Mouse (Mus musculus) heart, embryonic 14.5 days (tissue): ENCODE measurements around the gene Zcchc24. TPM values are rescaled to one million over a fixed set of nuclear protein-coding genes. Genes with fewer than 3 reads are reported as not detected.

Experiments
- ATAC-seq: fragments of 200-750 bp; cut with Nextera tagmentation; 2 replicates; pipeline ENCODE4 v1.8.0; 2017; ENCODE audit warnings: low read depth, moderate TSS enrichment; ENCODE audit not compliant: insufficient number of reproducible peaks, insufficient read depth, low FRiP score
- H3K27ac ChIP-seq, 2 experiments: fragments of 200-500 bp in 1 of 2; fragments of 300-500 bp in 1 of 2; sonication (generic) in 1 of 2; replicated peaks in 1 of 2; 2 replicates each; pipeline ENCODE4 v1.5.1; 2012 to 2014; ENCODE audit warnings: low read depth in 2 of 2, low read length in 2 of 2, control low read depth in 1 of 2, mild to moderate bottlenecking in 1 of 2, mixed read lengths in 1 of 2; ENCODE audit not compliant: control insufficient read depth in 1 of 2, insufficient read depth in 1 of 2
- H3K27me3 ChIP-seq: fragments of 300-500 bp; sonication (generic); 2 replicates; pipeline ENCODE4 v1.6.1; 2014; ENCODE audit warnings: mild to moderate bottlenecking, low read length, control low read depth; ENCODE audit not compliant: control insufficient read depth, insufficient read depth
- H3K36me3 ChIP-seq: fragments of 300-500 bp; sonication (generic); 2 replicates; pipeline ENCODE4 v1.6.1; 2014; ENCODE audit warnings: mild to moderate bottlenecking, control low read depth, low read length, mixed read lengths; ENCODE audit not compliant: control insufficient read depth, insufficient read depth
- H3K4me1 ChIP-seq, 2 experiments: fragments of 200-500 bp in 1 of 2; fragments of 300-500 bp in 1 of 2; sonication (generic) in 1 of 2; 2 replicates each; pipeline ENCODE4 v1.6.1; 2012 to 2014; ENCODE audit warnings: low read length in 2 of 2, control low read depth in 1 of 2, mixed read lengths in 1 of 2; ENCODE audit not compliant: control insufficient read depth in 2 of 2, insufficient read depth in 2 of 2
- H3K4me2 ChIP-seq: fragments of 300-500 bp; sonication (generic); 2 replicates; pipeline ENCODE4 v1.6.1; 2014; ENCODE audit warnings: mild to moderate bottlenecking, low read length
- H3K4me3 ChIP-seq, 2 experiments: fragments of 200-500 bp in 1 of 2; fragments of 300-500 bp in 1 of 2; sonication (generic) in 1 of 2; 2 replicates each; pipeline ENCODE4 v1.5.1; 2012 to 2014; ENCODE audit warnings: low read length in 2 of 2, mild to moderate bottlenecking in 2 of 2, control low read depth in 1 of 2, low read depth in 1 of 2, moderate library complexity in 1 of 2; ENCODE audit not compliant: control insufficient read depth in 1 of 2, insufficient read depth in 1 of 2
- H3K9ac ChIP-seq: fragments of 300-500 bp; sonication (generic); 2 replicates; pipeline ENCODE4 v1.6.1; 2014; ENCODE audit warnings: mild to moderate bottlenecking, low read length
- H3K9me3 ChIP-seq: fragments of 300-500 bp; sonication (generic); 2 replicates; pipeline ENCODE4 v1.6.1; 2016; ENCODE audit warnings: low read length, control low read depth; ENCODE audit not compliant: control insufficient read depth
- WGBS: fragments of 180-500 bp; shearing (Covaris S2); extraction: QIAGEN DNeasy Blood & Tissue Kit; methylation state at CpG from one replicate; pipeline ENCODE4 v1.1.7; 2014; 5-methylcytosine and 5-hydroxymethylcytosine counted together
- polyA plus RNA-seq: library from polyadenylated mRNA; unstranded; fragments of >200 nt; fragmentation: Nextera tagmentation; extraction: Ambion mirVana; gene quantifications from 2 replicates; pipeline ENCODE4 v1.2.1, GENCODE M21; 2014

Zcchc24 gene
- polyA plus RNA-seq, 1 experiment from 2014 or later = 33.0 TPM

- peaks cover 27% of the 10 kb centered on the region for H3K36me3 ChIP-seq
- peak overlapping the region; percentile 39 to 79; a peak in 3 of 4 replicates for H3K27ac ChIP-seq
- no peak overlapping the region for H3K4me2 ChIP-seq
- 51% methylated on average over 20 of the region's 20 CpGs for WGBS
- H3K4me1 ChIP-seq = peaks cover 25 to 34% of the 10 kb centered on the region in 2 experiments
- no peaks in the 10 kb centered on the region for H3K27me3 ChIP-seq
- H3K4me3 ChIP-seq = no peak overlapping the region
- H3K9ac ChIP-seq = no peak overlapping the region
- no peak for ATAC-seq
- no peaks in the 10 kb centered on the region for H3K9me3 ChIP-seq
Observed at GRCm38 (mm10) chr14:25726226-25727148, 42.4 kb downstream of the Zcchc24 start.

GRCm38 (mm10) chr14:25725690-25726089 lies 43.1 kb downstream of the Zcchc24 start:
- no peak for ATAC-seq

GRCm38 (mm10) chr14:25725032-25725497 lies 43.8 kb downstream of the Zcchc24 start:
- Histone ChIP-seq H3K4me2 (no peak overlapping the region), H3K9me3 (no peaks in the 10 kb centered on the region), H3K27ac (peak overlapping the region; percentile 2 to 79), H3K9ac (peak overlapping the region; percentile 46; the same call in 1 of the 2 replicates), H3K36me3 (peaks cover 39% of the 10 kb centered on the region), H3K4me1 (peaks cover 25 to 34% of the 10 kb centered on the region in 2 experiments), H3K27me3 (no peaks in the 10 kb centered on the region), H3K4me3 (no peak overlapping the region)
- WGBS = 68% methylated on average over 11 of the region's 11 CpGs
- peak; percentile 61; the same call in 1 of the 2 replicates for ATAC-seq

More at GRCm38 (mm10) chr14:25725690-25726089, 43.1 kb downstream of the Zcchc24 start:
- Histone ChIP-seq H3K4me3 (no peak overlapping the region), H3K9ac (peak overlapping the region; percentile 46), H3K4me1 (peaks cover 25 to 34% of the 10 kb centered on the region in 2 experiments), H3K36me3 (peaks cover 33% of the 10 kb centered on the region), H3K27ac (peak overlapping the region; percentile 39 to 79; a peak in 2 of 4 replicates), H3K4me2 (no peak overlapping the region), H3K27me3 (no peaks in the 10 kb centered on the region), H3K9me3 (no peaks in the 10 kb centered on the region)
- WGBS = 34% methylated on average over 4 of the region's 4 CpGs

DNA sequence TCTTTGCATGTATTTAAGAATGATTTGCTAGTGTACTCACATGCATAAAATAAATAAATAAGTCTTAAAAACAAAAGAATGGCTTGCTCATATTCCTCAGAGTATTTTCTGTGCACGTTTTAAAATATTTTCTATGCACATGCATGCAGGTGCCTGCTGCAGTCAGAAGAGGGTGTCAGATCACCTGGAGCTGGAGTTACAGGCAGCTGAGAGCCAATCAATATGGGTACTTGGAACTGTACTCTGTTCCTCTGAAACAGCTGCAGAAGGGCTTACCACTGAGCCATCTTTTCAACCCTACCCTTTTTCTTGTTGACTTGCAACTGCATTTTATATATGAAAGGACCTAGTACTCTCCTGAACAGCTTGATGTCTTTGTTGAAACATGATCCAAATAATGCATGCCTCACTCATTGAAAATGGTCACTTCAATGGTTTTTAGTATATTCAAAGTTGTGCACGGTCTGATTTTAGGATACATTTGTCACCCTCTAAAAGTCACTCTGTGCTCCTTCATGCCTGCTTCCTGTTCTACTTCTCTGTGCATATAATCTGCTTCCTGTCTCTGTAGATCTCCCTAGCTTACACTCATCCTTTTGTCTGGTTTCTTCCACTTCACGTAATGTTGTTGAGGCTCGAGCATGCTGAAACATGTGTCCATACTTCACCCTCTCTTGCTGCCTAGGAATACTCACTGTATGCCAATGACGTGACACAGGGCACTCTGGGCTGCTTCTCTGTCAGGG lies 47.7 kb downstream of the Zcchc24 start:
- H3K27me3 ChIP-seq = no peaks in the 10 kb centered on the region
- H3K4me1 ChIP-seq = peaks cover 30 to 41% of the 10 kb centered on the region in 2 experiments
- H3K9ac ChIP-seq = no peak overlapping the region
- H3K36me3 ChIP-seq = peaks cover 59% of the 10 kb centered on the region
- H3K27ac ChIP-seq = no peak overlapping the region
- no peak for ATAC-seq
- no peak overlapping the region for H3K4me3 ChIP-seq
- no peak overlapping the region for H3K4me2 ChIP-seq
- WGBS = 83% methylated on average over 5 of the region's 5 CpGs
- no peaks in the 10 kb centered on the region for H3K9me3 ChIP-seq

DNA sequence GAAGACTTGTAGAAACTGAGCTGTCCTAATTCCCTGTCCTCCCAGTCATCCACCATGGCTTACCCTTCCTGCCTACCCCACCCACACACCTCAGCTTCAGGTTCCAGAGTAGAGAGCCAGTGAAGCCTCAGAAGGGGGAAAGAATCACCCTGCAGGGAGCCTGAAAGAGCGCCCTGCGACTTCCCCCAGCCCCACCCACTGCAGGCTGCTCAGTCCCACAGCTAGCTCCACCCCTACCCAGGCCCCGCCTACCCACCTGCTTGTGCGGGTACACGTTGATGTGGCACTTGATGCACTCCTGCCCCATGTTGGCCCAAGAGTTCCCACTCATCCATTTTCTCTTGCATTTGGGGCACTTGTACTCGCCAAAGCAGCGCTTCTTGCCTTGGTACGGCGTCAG lies 49.5 kb downstream of the Zcchc24 start:
- H3K4me3 ChIP-seq = no peak overlapping the region
- ATAC-seq = no peak
- no peaks in the 10 kb centered on the region for H3K9me3 ChIP-seq
- H3K36me3 ChIP-seq = peaks cover 72% of the 10 kb centered on the region
- H3K4me1 ChIP-seq = peaks cover 16 to 24% of the 10 kb centered on the region in 2 experiments; a peak in 3 of 4 replicates
- peak overlapping the region in 1 of 2 experiments; percentile 54; a peak in 1 of 4 replicates for H3K27ac ChIP-seq
- no peak overlapping the region for H3K4me2 ChIP-seq
- WGBS = 65% methylated on average over 9 of the region's 9 CpGs
- H3K9ac ChIP-seq = no peak overlapping the region
- H3K27me3 ChIP-seq = no peaks in the 10 kb centered on the region

DNA sequence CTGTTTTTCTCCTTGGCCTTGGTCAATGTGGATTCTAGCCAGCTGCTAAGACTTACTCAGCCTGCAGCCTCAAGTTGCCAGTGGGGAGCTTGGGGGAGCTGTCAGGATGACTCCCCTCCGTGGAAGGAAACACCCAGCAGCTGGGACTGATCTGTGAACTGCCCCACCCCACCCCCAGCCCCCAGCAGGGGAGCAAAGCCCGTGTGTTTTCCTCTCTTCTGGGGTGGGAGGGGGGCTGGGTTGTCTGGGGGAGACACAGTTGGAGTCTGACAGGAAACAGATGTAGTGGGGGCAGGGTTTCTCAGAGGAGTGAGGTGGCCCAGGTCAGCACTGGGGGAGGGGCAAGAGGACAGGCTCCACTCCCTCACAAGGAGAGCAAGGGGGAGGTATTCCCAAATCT lies 50.4 kb downstream of the Zcchc24 start:
- Histone ChIP-seq H3K4me1 (peaks cover 16 to 20% of the 10 kb centered on the region in 2 experiments; a peak in 3 of 4 replicates), H3K4me3 (no peak overlapping the region), H3K27me3 (no peaks in the 10 kb centered on the region), H3K9me3 (no peaks in the 10 kb centered on the region), H3K36me3 (peaks cover 70% of the 10 kb centered on the region), H3K4me2 (no peak overlapping the region), H3K27ac (peak overlapping the region in 1 of 2 experiments; percentile 54; a peak in 2 of 4 replicates), H3K9ac (peak overlapping the region; percentile 10; the same call in 1 of the 2 replicates)
- 0 out of 2 replicates have a peak, but pooled peaks have one; percentile 27 for ATAC-seq
- 7% methylated on average over 2 of the region's 2 CpGs for WGBS

DNA sequence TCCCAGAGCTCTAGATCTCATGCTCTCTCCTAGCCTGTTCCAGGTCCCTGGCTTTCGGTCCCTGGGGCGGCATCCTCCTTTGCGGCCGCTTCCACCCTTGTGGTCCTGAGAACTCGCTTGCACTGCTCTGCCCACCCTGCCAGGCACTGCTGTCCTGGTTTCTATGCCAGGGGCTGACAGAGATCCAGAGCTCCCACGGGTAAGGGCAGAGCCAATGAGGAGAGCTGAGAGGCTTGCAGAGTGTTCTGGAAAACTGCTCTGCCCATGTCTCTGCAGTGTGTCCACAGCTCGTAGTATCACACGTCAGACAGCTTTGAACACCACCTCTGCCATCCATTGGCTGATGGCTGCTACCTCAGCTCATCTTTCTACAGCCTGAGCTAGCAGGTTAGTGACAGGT lies 51.1 kb downstream of the Zcchc24 start:
- no peaks in the 10 kb centered on the region for H3K9me3 ChIP-seq
- no peak overlapping the region for H3K4me3 ChIP-seq
- no peak overlapping the region for H3K9ac ChIP-seq
- H3K4me1 ChIP-seq = peaks cover 13 to 20% of the 10 kb centered on the region in 2 experiments; a peak in 3 of 4 replicates
- peak overlapping the region in 1 of 2 experiments; percentile 54; a peak in 2 of 4 replicates for H3K27ac ChIP-seq
- WGBS = 74% methylated on average over 8 of the region's 8 CpGs
- ATAC-seq = no peak
- H3K4me2 ChIP-seq = no peak overlapping the region
- no peaks in the 10 kb centered on the region for H3K27me3 ChIP-seq
- peaks cover 67% of the 10 kb centered on the region for H3K36me3 ChIP-seq
